Mouse (Mus musculus): Measurements from ENCODE around the gene Meis2.

Gene Meis2

GRCm38 (mm10) chr2:115860141-115860480, 205.5 kb downstream of the Meis2 start:
- in situ Hi-C loops (cut with MboI; ENCODE audit: low sequenced_read_pairs), result no loop called here

GRCm38 (mm10) chr2:115859371-115860140, 206.1 kb downstream of the Meis2 start:
- in situ Hi-C loops (cut with MboI; ENCODE audit: low sequenced_read_pairs), result no loop called here

GRCm38 (mm10) chr2:115858927-115859326, 206.7 kb downstream of the Meis2 start:
- in situ Hi-C loops (cut with MboI; ENCODE audit: low sequenced_read_pairs), result no loop called here

GRCm38 (mm10) chr2:115858246-115858645, 207.4 kb downstream of the Meis2 start:
- in situ Hi-C loops (cut with MboI; ENCODE audit: low sequenced_read_pairs), result no loop called here

GRCm38 (mm10) chr2:115857123-115858080, 208.2 kb downstream of the Meis2 start:
- in situ Hi-C loops (cut with MboI; ENCODE audit: low sequenced_read_pairs), result no loop called here

- in situ Hi-C loops (cut with MboI; ENCODE audit: low sequenced_read_pairs), result no loop called here
Observed at GRCm38 (mm10) chr2:115856401-115857073, 209.1 kb downstream of the Meis2 start.

GRCm38 (mm10) chr2:115855511-115856400, 209.9 kb downstream of the Meis2 start:
- in situ Hi-C loops (cut with MboI; ENCODE audit: low sequenced_read_pairs), result no loop called here

GRCm38 (mm10) chr2:115854828-115855311, 210.8 kb downstream of the Meis2 start:
- in situ Hi-C loops (cut with MboI; ENCODE audit: low sequenced_read_pairs), result no loop called here

- in situ Hi-C loops (cut with MboI; ENCODE audit: low sequenced_read_pairs), result no loop called here
Observed at GRCm38 (mm10) chr2:115854007-115854827, 211.4 kb downstream of the Meis2 start.

- in situ Hi-C loops (cut with MboI; ENCODE audit: low sequenced_read_pairs), result no loop called here
Observed at GRCm38 (mm10) chr2:115853221-115853620, 212.4 kb downstream of the Meis2 start.

GRCm38 (mm10) chr2:115852615-115853014, 213.0 kb downstream of the Meis2 start:
- in situ Hi-C loops (cut with MboI; ENCODE audit: low sequenced_read_pairs), result no loop called here

- in situ Hi-C loops (cut with MboI; ENCODE audit: low sequenced_read_pairs), result no loop called here
Observed at GRCm38 (mm10) chr2:115852109-115852508, 213.5 kb downstream of the Meis2 start.

GRCm38 (mm10) chr2:115850961-115851360, 214.7 kb downstream of the Meis2 start:
- in situ Hi-C loops (cut with MboI; ENCODE audit: low sequenced_read_pairs), result no loop called here

- in situ Hi-C loops (cut with MboI; ENCODE audit: low sequenced_read_pairs), result no loop called here
Observed at GRCm38 (mm10) chr2:115842821-115843220, 222.8 kb downstream of the Meis2 start.

GRCm38 (mm10) chr2:115836034-115836433, 229.6 kb downstream of the Meis2 start:
- in situ Hi-C loops (cut with MboI; ENCODE audit: low sequenced_read_pairs), result no loop called here

- in situ Hi-C loops (cut with MboI; ENCODE audit: low sequenced_read_pairs), result no loop called here
Observed at GRCm38 (mm10) chr2:115822361-115822760, 243.3 kb downstream of the Meis2 start.

- in situ Hi-C loops (cut with MboI; ENCODE audit: low sequenced_read_pairs), result no loop called here
Observed at GRCm38 (mm10) chr2:115817959-115818358, 247.7 kb downstream of the Meis2 start.

GRCm38 (mm10) chr2:115813721-115814120, 251.9 kb downstream of the Meis2 start:
- in situ Hi-C loops (cut with MboI; ENCODE audit: low sequenced_read_pairs), result no loop called here

- in situ Hi-C loops (cut with MboI; ENCODE audit: low sequenced_read_pairs), result no loop called here
Observed at GRCm38 (mm10) chr2:115813316-115813715, 252.3 kb downstream of the Meis2 start.

Data from CH12F3 (cell line).